Mouse (Mus musculus): ENCODE results near the gene Nfkbib.

The Nfkbib gene

GRCm38 (mm10) chr7:28767462-28767965, at the start of gene Nfkbib:
TSS of gene Nfkbib (minus strand) at chr7:28767512.
- DNase-seq (ENCODE audit: low read depth, low spot score): no peak

- no peak for DNase-seq (ENCODE audit: low read depth, low spot score)
Measured at GRCm38 (mm10) chr7:28816920-28817319, 49.6 kb upstream of the Nfkbib start.

- DNase-seq (ENCODE audit: low read depth, low spot score): no peak
Measured at GRCm38 (mm10) chr7:28816201-28816600, 48.9 kb upstream of the Nfkbib start.

- DNase-seq (ENCODE audit: low read depth, low spot score): no peak
Measured at GRCm38 (mm10) chr7:28815230-28815629, 47.9 kb upstream of the Nfkbib start.

GRCm38 (mm10) chr7:28814306-28815034, 47.2 kb upstream of the Nfkbib start:
- no peak for DNase-seq (ENCODE audit: low read depth, low spot score)

- no peak for DNase-seq (ENCODE audit: low read depth, low spot score)
Measured at GRCm38 (mm10) chr7:28812949-28813348, 45.6 kb upstream of the Nfkbib start.

- DNase-seq (ENCODE audit: low read depth, low spot score): no peak
Measured at GRCm38 (mm10) chr7:28812436-28812835, 45.1 kb upstream of the Nfkbib start.

GRCm38 (mm10) chr7:28811640-28812275, 44.4 kb upstream of the Nfkbib start:
- no peak for DNase-seq (ENCODE audit: low read depth, low spot score)

GRCm38 (mm10) chr7:28811228-28811627, 43.9 kb upstream of the Nfkbib start:
- peak; percentile 88 for DNase-seq (ENCODE audit: low read depth, low spot score)

- DNase-seq (ENCODE audit: low read depth, low spot score): peak; percentile 100
Measured at GRCm38 (mm10) chr7:28810107-28811066, 43.1 kb upstream of the Nfkbib start.

GRCm38 (mm10) chr7:28809401-28810089, 42.2 kb upstream of the Nfkbib start:
- DNase-seq (ENCODE audit: low read depth, low spot score): no peak

GRCm38 (mm10) chr7:28808957-28809393, 41.7 kb upstream of the Nfkbib start:
- DNase-seq (ENCODE audit: low read depth, low spot score): peak; percentile 81

- no peak for DNase-seq (ENCODE audit: low read depth, low spot score)
Measured at GRCm38 (mm10) chr7:28808221-28808941, 41.1 kb upstream of the Nfkbib start, which contains the start of gene Hnrnpl. TSS of gene Hnrnpl (plus strand) at chr7:28808541.

GRCm38 (mm10) chr7:28807641-28808220, 40.4 kb upstream of the Nfkbib start:
- no peak for DNase-seq (ENCODE audit: low read depth, low spot score)

- DNase-seq (ENCODE audit: low read depth, low spot score): no peak
Measured at GRCm38 (mm10) chr7:28806869-28807268, 39.6 kb upstream of the Nfkbib start.

GRCm38 (mm10) chr7:28803756-28804155, 36.4 kb upstream of the Nfkbib start:
- no peak for DNase-seq (ENCODE audit: low read depth, low spot score)

GRCm38 (mm10) chr7:28802846-28803588, 35.7 kb upstream of the Nfkbib start:
- DNase-seq (ENCODE audit: low read depth, low spot score): no peak

- no peak for DNase-seq (ENCODE audit: low read depth, low spot score)
Measured at GRCm38 (mm10) chr7:28801901-28802670, 34.8 kb upstream of the Nfkbib start.

GRCm38 (mm10) chr7:28801451-28801850, 34.1 kb upstream of the Nfkbib start:
- DNase-seq (ENCODE audit: low read depth, low spot score): no peak

Data from brain, embryonic 18.5 days (tissue).